Mouse (Mus musculus) gastrocnemius, postnatal 4 days (tissue): ENCODE measurements around the gene Mlx. TPM values are rescaled to one million over a fixed set of nuclear protein-coding genes. Genes with fewer than 3 reads are reported as not detected.
"Not testable (repeated sequence)": the region's sequence is repeated elsewhere in the genome, so short reads cannot be mapped to it uniquely, and the experiment has no call there.

Source experiments
- DNase-seq, 2 experiments: peaks; one replicate each; pipeline ENCODE4 v3.0.0; 2021 to 2022; ENCODE audit warnings: low spot score in 2 of 2, mixed read lengths in 2 of 2
- total RNA-seq, 2 experiments: library from RNA; stranded (reverse); gene quantifications; 2 replicates each; pipeline ENCODE4 v1.2.3; 2021

Mlx gene
- total RNA-seq, 2 experiments from 2014 or later, result 13.1 to 13.4 TPM

GRCm38 (mm10) chr11:101095314-101096024 is 8.4 kb downstream of the Mlx start, which contains the start of gene Psmc3ip:
TSS of gene Psmc3ip (minus strand) at chr11:101095436.
- peak; percentile 80 to 92 for DNase-seq

GRCm38 (mm10) chr11:101098231-101098630 is 11.2 kb downstream of the Mlx start:
- no peak for DNase-seq

- no peak for DNase-seq
Measured at GRCm38 (mm10) chr11:101103011-101103410, 15.9 kb downstream of the Mlx start.

GRCm38 (mm10) chr11:101109351-101109750 is 22.3 kb downstream of the Mlx start:
- no peak for DNase-seq

GRCm38 (mm10) chr11:101110708-101111107 is 23.6 kb downstream of the Mlx start:
- DNase-seq, result no peak

- no peak for DNase-seq
Measured at GRCm38 (mm10) chr11:101111178-101111577, 24.1 kb downstream of the Mlx start.

GRCm38 (mm10) chr11:101112186-101112585 is 25.1 kb downstream of the Mlx start:
- DNase-seq, result no peak

- DNase-seq, result no peak
Measured at GRCm38 (mm10) chr11:101115564-101115963, 28.5 kb downstream of the Mlx start.

- DNase-seq, result no peak
Measured at GRCm38 (mm10) chr11:101118105-101118504, 31.0 kb downstream of the Mlx start.

GRCm38 (mm10) chr11:101119131-101119760 is 32.2 kb downstream of the Mlx start:
- DNase-seq, result peak in 1 of 2 experiments; percentile 30

GRCm38 (mm10) chr11:101119761-101120544 is 32.9 kb downstream of the Mlx start, which contains the start of the genes Retreg3 and Tubg1:
TSS of gene Retreg3 (minus strand) at chr11:101119893.
TSS of gene Tubg1 (plus strand) at chr11:101119938.
- peak; percentile 99 for DNase-seq

- no peak for DNase-seq
Measured at GRCm38 (mm10) chr11:101120545-101121188, 33.6 kb downstream of the Mlx start.

GRCm38 (mm10) chr11:101124494-101124893 is 37.4 kb downstream of the Mlx start:
- DNase-seq, result not testable (repeated sequence)

- not testable (repeated sequence) for DNase-seq
Measured at GRCm38 (mm10) chr11:101125008-101125407, 37.9 kb downstream of the Mlx start.

- DNase-seq, result no peak
Measured at GRCm38 (mm10) chr11:101127075-101127474, 40.0 kb downstream of the Mlx start.

- DNase-seq, result no peak
Measured at GRCm38 (mm10) chr11:101128996-101129577, 42.0 kb downstream of the Mlx start.

- DNase-seq, result peak; percentile 27 to 39
Measured at GRCm38 (mm10) chr11:101130056-101130756, 43.1 kb downstream of the Mlx start.

GRCm38 (mm10) chr11:101131187-101131586 is 44.1 kb downstream of the Mlx start:
- DNase-seq, result no peak

GRCm38 (mm10) chr11:101131701-101132100 is 44.6 kb downstream of the Mlx start:
- DNase-seq, result peak in 1 of 2 experiments; percentile 45

GRCm38 (mm10) chr11:101133037-101133436 is 46.0 kb downstream of the Mlx start:
- DNase-seq, result no peak
